Mouse (Mus musculus): ENCODE data around the gene BC034090. TPM values are rescaled to one million over a fixed set of nuclear protein-coding genes. Genes with fewer than 3 reads are reported as not detected.
A peak's percentile ranks its signal among the peaks of the same experiment; 100 is the strongest.

BC034090 gene
- total RNA-seq, 1 experiment from 2014 or later, result not detected

- ATAC-seq (ENCODE audit: extremely low read depth, insufficient number of reproducible peaks, low FRiP score, poor library complexity, severe bottlenecking), result no peak
These were observed 3.2 kb upstream of the BC034090 start for GRCm38 (mm10) chr1:155247441-155247840.

- ATAC-seq (ENCODE audit: extremely low read depth, insufficient number of reproducible peaks, low FRiP score, poor library complexity, severe bottlenecking), result no peak
These were observed 1.3 kb upstream of the BC034090 start for GRCm38 (mm10) chr1:155245516-155245915.

- no peak for ATAC-seq (ENCODE audit: extremely low read depth, insufficient number of reproducible peaks, low FRiP score, poor library complexity, severe bottlenecking)
These were observed 547 bp upstream of the BC034090 start for GRCm38 (mm10) chr1:155244771-155245211.

GRCm38 (mm10) chr1:155242488-155242745 lies 1.8 kb downstream of the BC034090 start:
- ATAC-seq (ENCODE audit: extremely low read depth, insufficient number of reproducible peaks, low FRiP score, poor library complexity, severe bottlenecking), result no peak

- ATAC-seq (ENCODE audit: extremely low read depth, insufficient number of reproducible peaks, low FRiP score, poor library complexity, severe bottlenecking), result no peak
These were observed 2.4 kb downstream of the BC034090 start for GRCm38 (mm10) chr1:155241701-155242487.

GRCm38 (mm10) chr1:155239962-155240717 lies 4.1 kb downstream of the BC034090 start:
- no peak for ATAC-seq (ENCODE audit: extremely low read depth, insufficient number of reproducible peaks, low FRiP score, poor library complexity, severe bottlenecking)

GRCm38 (mm10) chr1:155239169-155239568 lies 5.1 kb downstream of the BC034090 start:
- ATAC-seq (ENCODE audit: extremely low read depth, insufficient number of reproducible peaks, low FRiP score, poor library complexity, severe bottlenecking), result no peak

GRCm38 (mm10) chr1:155238126-155238525 lies 6.1 kb downstream of the BC034090 start:
- no peak for ATAC-seq (ENCODE audit: extremely low read depth, insufficient number of reproducible peaks, low FRiP score, poor library complexity, severe bottlenecking)

GRCm38 (mm10) chr1:155237390-155237789 lies 6.9 kb downstream of the BC034090 start:
- no peak for ATAC-seq (ENCODE audit: extremely low read depth, insufficient number of reproducible peaks, low FRiP score, poor library complexity, severe bottlenecking)

- ATAC-seq (ENCODE audit: extremely low read depth, insufficient number of reproducible peaks, low FRiP score, poor library complexity, severe bottlenecking), result no peak
These were observed 7.8 kb downstream of the BC034090 start for GRCm38 (mm10) chr1:155236306-155237024.

GRCm38 (mm10) chr1:155235641-155236040 lies 8.6 kb downstream of the BC034090 start:
- ATAC-seq (ENCODE audit: extremely low read depth, insufficient number of reproducible peaks, low FRiP score, poor library complexity, severe bottlenecking), result no peak

GRCm38 (mm10) chr1:155233931-155234607 lies 10.2 kb downstream of the BC034090 start:
- no peak for ATAC-seq (ENCODE audit: extremely low read depth, insufficient number of reproducible peaks, low FRiP score, poor library complexity, severe bottlenecking)

GRCm38 (mm10) chr1:155233378-155233777 lies 10.9 kb downstream of the BC034090 start:
- ATAC-seq (ENCODE audit: extremely low read depth, insufficient number of reproducible peaks, low FRiP score, poor library complexity, severe bottlenecking), result no peak

- ATAC-seq (ENCODE audit: extremely low read depth, insufficient number of reproducible peaks, low FRiP score, poor library complexity, severe bottlenecking), result no peak
These were observed 11.5 kb downstream of the BC034090 start for GRCm38 (mm10) chr1:155232786-155233185.

GRCm38 (mm10) chr1:155232385-155232784 lies 11.9 kb downstream of the BC034090 start:
- ATAC-seq (ENCODE audit: extremely low read depth, insufficient number of reproducible peaks, low FRiP score, poor library complexity, severe bottlenecking), result no peak

- no peak for ATAC-seq (ENCODE audit: extremely low read depth, insufficient number of reproducible peaks, low FRiP score, poor library complexity, severe bottlenecking)
These were observed 14.5 kb downstream of the BC034090 start for GRCm38 (mm10) chr1:155229464-155230411.

- peak; percentile 82 for ATAC-seq (ENCODE audit: extremely low read depth, insufficient number of reproducible peaks, low FRiP score, poor library complexity, severe bottlenecking)
These were observed 20.2 kb downstream of the BC034090 start for GRCm38 (mm10) chr1:155223849-155224554.

GRCm38 (mm10) chr1:155223036-155223435 lies 21.2 kb downstream of the BC034090 start:
- peak; percentile 74 for ATAC-seq (ENCODE audit: extremely low read depth, insufficient number of reproducible peaks, low FRiP score, poor library complexity, severe bottlenecking)
